Mouse (Mus musculus) intestine, embryonic 15.5 days (tissue): ENCODE results near the gene Stoml1. TPM values are rescaled to one million over a fixed set of nuclear protein-coding genes. Genes with fewer than 3 reads are reported as not detected.
A peak's percentile ranks its signal among the peaks of the same experiment; 100 is the strongest.
"Not testable (repeated sequence)": the region's sequence is repeated elsewhere in the genome, so short reads cannot be mapped to it uniquely, and the experiment has no call there.

Source experiments
- ATAC-seq: fragments of 200-750 bp; cut with Nextera tagmentation; 2 replicates; pipeline ENCODE4 v1.8.0; 2017; ENCODE audit warnings: moderate TSS enrichment, moderate library complexity
- H3K27ac ChIP-seq: fragments of 300-500 bp; sonication (generic); 2 replicates; pipeline ENCODE4 v1.5.1; 2015; ENCODE audit warnings: mild to moderate bottlenecking, inconsistent platforms
- H3K27me3 ChIP-seq: fragments of 300-500 bp; sonication (generic); replicated peaks from 2 replicates; pipeline ENCODE4 v1.6.1; 2015; ENCODE audit warnings: inconsistent platforms
- H3K36me3 ChIP-seq: fragments of 300-500 bp; sonication (generic); 2 replicates; pipeline ENCODE4 v1.6.1; 2015; ENCODE audit warnings: inconsistent platforms
- H3K4me1 ChIP-seq: fragments of 300-500 bp; sonication (generic); replicated peaks from 2 replicates; pipeline ENCODE4 v1.6.1; 2015; ENCODE audit warnings: inconsistent platforms
- H3K4me2 ChIP-seq: fragments of 300-500 bp; sonication (generic); replicated peaks from 2 replicates; pipeline ENCODE4 v1.6.1; 2015; ENCODE audit warnings: mild to moderate bottlenecking, inconsistent platforms
- H3K4me3 ChIP-seq: fragments of 300-500 bp; sonication (generic); replicated peaks from 2 replicates; pipeline ENCODE4 v1.5.1; 2015; ENCODE audit warnings: inconsistent platforms
- H3K9ac ChIP-seq: fragments of 300-500 bp; sonication (generic); 2 replicates; pipeline ENCODE4 v1.6.1; 2015; ENCODE audit warnings: inconsistent platforms
- H3K9me3 ChIP-seq: fragments of 300-500 bp; sonication (generic); 2 replicates; pipeline ENCODE4 v1.6.1; 2016; ENCODE audit warnings: inconsistent platforms
- WGBS: fragments of 180-500 bp; shearing (Covaris S2); methylation state at CpG from one replicate; pipeline ENCODE4 v1.1.7; 2015; 5-methylcytosine and 5-hydroxymethylcytosine counted together
- polyA plus RNA-seq: library from polyadenylated mRNA; unstranded; fragments of >200 nt; fragmentation: Nextera tagmentation; extraction: Ambion mirVana; gene quantifications from 2 replicates; pipeline ENCODE4 v1.2.1, GENCODE M21; 2015

The Stoml1 gene
- polyA plus RNA-seq, 1 experiment from 2014 or later, result 21.4 TPM

DNA sequence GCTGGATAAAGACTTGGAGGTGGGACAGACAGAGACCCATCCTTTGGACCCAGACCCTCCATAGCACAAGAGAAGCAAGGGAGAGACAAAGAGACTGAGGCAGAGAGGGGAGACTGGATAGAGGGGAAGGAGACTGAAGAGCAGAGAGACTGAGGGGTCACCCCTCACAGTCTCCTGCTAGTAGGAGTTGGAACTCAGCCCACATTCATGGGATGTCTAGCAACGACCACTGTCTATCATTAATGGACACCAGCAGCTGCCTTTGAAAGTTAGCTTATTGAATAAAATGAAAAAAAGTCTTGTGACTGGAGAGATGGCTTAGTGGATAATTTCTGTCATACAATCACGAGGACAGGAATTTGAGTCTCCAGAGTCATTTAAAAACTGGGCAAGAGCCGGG is 14.1 kb downstream of the Stoml1 start:
- H3K9ac ChIP-seq, result no peak overlapping the region
- no peak overlapping the region for H3K4me2 ChIP-seq
- 58% methylated on average over 3 of the region's 3 CpGs for WGBS
- H3K36me3 ChIP-seq, result 0 out of 2 replicates have a peak, but pooled peaks cover 5% of the 10 kb centered on the region
- H3K9me3 ChIP-seq, result no peaks in the 10 kb centered on the region
- ATAC-seq, result no peak
- no peak overlapping the region for H3K4me3 ChIP-seq
- H3K27ac ChIP-seq, result peak overlapping the region; percentile 3
- peaks cover 6% of the 10 kb centered on the region; the same call in 1 of the 2 replicates for H3K4me1 ChIP-seq
- no peaks in the 10 kb centered on the region for H3K27me3 ChIP-seq

DNA sequence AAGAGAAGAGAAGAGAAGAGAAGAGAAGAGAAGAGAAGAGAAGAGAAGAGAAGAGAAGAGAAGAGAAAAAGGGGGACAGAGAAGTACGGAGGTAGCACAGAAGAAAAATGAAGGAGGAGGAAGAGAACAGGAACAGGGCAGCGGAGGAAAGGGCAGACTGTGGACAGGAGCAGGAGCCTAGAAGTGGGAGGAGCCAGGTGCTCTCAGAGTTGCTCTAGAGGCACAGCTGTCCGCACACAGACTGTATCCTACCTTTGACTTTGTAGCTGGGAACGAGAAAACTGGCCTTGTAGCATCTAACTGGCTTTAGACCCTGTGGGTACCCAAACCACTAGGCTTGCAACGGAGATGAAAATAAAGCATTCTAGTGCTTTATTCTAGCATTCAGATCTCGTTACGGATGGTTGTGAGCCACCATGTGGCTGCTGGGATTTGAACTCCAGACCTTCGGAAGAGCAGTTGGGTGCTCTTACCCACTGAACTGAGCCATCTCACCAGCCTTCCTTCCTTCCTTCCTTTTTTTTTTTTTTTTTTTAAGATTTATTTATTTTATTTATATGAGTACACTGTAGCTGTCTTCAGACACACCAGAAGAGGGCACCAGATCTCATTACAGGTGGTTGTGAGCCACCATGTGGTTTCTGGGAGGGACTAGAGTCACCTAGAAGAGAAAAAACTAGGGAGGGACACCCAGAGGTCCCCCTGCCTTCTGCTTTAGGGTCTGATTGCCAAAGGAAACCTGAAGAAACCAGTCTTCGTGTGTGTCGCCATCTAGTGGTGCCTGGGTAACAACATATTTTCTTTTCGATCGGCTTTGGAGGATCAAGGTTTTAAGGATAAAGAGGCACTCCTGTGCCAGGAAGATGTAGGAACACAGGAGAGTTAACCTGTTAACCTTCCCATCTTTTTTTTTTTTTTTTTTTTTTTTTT is 15.7 kb downstream of the Stoml1 start:
- Histone ChIP-seq H3K9ac (no peak overlapping the region), H3K27ac (no peak overlapping the region), H3K4me2 (no peak overlapping the region), H3K4me3 (no peak overlapping the region), H3K27me3 (no peaks in the 10 kb centered on the region), H3K4me1 (peaks cover 6% of the 10 kb centered on the region; the same call in 1 of the 2 replicates), H3K9me3 (no peaks in the 10 kb centered on the region), H3K36me3 (no peaks in the 10 kb centered on the region)
- ATAC-seq, result no peak
- 53% methylated on average over 12 of the region's 12 CpGs for WGBS

DNA sequence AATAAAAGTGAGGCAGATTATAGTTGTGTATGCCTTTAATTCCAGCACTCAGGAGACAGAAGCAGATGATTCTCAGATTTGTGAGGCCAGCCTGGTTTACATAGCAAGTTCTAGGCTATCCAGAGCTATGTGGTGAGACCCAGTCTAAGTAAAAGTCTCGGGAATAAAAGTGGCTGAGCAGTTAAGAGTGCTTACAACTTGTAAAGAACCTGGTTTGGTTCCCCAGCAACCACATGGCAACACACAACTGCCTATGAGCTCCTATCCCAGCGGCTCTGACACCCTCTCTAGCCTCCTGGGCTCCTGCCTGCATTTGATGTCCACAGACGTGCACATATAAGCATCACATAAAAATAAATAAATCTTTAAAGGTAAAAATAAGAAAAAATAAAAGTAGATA is 17.1 kb downstream of the Stoml1 start:
- H3K4me1 ChIP-seq, result peaks cover 7% of the 10 kb centered on the region
- H3K36me3 ChIP-seq, result no peaks in the 10 kb centered on the region
- ATAC-seq, result no peak
- 53% methylated on average over 3 of the region's 3 CpGs for WGBS
- no peak overlapping the region for H3K4me2 ChIP-seq
- no peak overlapping the region for H3K9ac ChIP-seq
- no peak overlapping the region for H3K4me3 ChIP-seq
- no peaks in the 10 kb centered on the region for H3K27me3 ChIP-seq
- no peak overlapping the region for H3K27ac ChIP-seq
- H3K9me3 ChIP-seq, result no peaks in the 10 kb centered on the region

DNA sequence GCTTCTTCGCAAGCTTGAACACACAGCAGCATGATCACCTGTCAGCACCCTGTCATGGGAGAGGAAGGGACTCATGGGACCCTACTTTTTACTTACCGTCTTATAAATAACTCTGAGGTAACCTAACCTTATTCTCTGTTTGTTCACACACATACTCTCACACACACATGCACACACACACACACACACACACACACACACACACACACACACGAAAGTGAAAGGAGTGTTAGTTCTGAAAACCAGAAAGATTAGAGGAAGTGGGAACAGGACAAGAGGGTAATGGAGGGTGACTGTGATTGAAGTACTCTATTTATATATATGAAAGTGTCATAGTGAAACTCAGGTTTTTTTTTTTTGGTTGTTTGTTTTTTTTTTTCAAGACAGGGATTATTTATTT is 18.1 kb downstream of the Stoml1 start:
- no peak for ATAC-seq
- H3K4me3 ChIP-seq, result no peak overlapping the region
- H3K36me3 ChIP-seq, result no peaks in the 10 kb centered on the region
- H3K27ac ChIP-seq, result no peak overlapping the region
- no peak overlapping the region for H3K4me2 ChIP-seq
- no peak overlapping the region for H3K9ac ChIP-seq
- peaks cover 14% of the 10 kb centered on the region for H3K4me1 ChIP-seq
- no peaks in the 10 kb centered on the region for H3K9me3 ChIP-seq
- no peaks in the 10 kb centered on the region for H3K27me3 ChIP-seq
- 84% methylated on average over 3 of the region's 3 CpGs for WGBS

DNA sequence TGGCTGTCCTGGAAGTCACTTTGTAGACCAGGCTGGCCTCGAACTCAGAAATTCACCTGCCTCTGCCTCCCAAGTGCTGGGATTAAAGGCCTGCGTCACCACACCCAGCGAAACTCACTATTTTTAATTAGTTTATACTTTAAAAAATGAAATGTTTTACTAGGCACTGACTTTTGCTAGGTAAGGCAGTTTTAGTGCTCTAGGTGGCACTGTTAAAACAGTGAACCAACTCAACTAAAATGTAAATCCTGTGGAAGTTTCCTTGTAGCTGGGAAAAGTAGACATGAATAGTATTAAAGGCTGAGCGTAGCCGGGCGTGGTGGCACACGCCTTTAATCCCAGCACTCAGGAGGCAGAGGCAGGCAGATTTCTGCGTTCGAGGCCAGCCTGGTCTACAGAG is 18.6 kb downstream of the Stoml1 start:
- 92% methylated on average over 9 of the region's 9 CpGs for WGBS
- H3K4me3 ChIP-seq, result not testable (repeated sequence)

DNA sequence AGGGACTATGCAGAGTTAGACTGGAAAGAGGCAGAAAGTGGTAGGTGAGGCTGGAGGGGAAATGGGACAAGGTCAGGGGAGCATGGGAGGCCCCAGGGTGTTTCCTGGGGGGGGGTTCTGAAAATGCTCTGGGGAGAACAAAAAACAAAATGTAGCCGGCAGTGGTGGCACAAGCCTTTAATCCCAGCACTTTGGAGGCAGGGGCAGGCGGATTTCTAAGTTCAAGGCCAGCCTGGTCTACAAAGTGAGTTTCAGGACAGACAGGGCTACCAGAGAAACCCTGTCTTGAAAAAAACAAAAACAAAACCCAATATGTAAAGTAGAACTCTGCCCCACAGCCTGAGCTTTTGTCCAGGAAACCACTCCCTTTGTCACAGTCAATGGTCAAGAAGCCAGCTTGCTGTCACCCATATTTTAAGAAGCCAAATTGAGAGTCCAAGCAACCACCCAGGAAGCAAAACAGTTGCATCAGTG is 19.1 kb downstream of the Stoml1 start:
- H3K4me2 ChIP-seq, result no peak overlapping the region
- no peak overlapping the region for H3K4me3 ChIP-seq
- H3K27me3 ChIP-seq, result no peaks in the 10 kb centered on the region
- H3K4me1 ChIP-seq, result peaks cover 9% of the 10 kb centered on the region
- no peak overlapping the region for H3K9ac ChIP-seq
- WGBS, result 75% methylated on average over 2 of the region's 2 CpGs
- no peak overlapping the region for H3K27ac ChIP-seq
- H3K9me3 ChIP-seq, result no peaks in the 10 kb centered on the region
- no peaks in the 10 kb centered on the region for H3K36me3 ChIP-seq
- ATAC-seq, result no peak

More for the DNA sequence above, 18.6 kb downstream of the Stoml1 start:
- not testable (repeated sequence) for H3K9ac ChIP-seq, H3K27ac ChIP-seq, H3K9me3 ChIP-seq, ATAC-seq, H3K36me3 ChIP-seq, H3K27me3 ChIP-seq, H3K4me2 ChIP-seq
- peaks cover 11% of the 10 kb centered on the region for H3K4me1 ChIP-seq

DNA sequence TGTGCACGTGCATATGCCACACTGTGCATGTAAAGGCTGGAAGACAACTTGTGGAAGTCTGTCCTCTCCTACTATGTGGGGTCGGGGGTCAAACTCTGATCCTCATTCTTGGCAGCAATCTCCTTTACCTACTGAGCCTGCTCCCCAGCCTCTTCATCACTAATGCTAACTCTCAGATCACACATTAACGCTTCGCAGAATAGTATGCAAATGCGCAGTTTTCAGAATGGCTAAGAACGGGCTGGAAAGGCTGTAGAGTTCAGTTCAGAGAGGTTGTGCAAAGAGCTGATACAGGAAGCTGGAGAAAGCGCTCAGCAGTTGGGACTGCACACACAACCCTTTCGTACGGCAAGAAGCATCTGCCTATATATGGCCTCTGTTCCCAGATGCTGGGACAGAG is 19.9 kb downstream of the Stoml1 start:
- WGBS, result 77% methylated on average over 9 of the region's 9 CpGs
- Histone ChIP-seq H3K4me2 (no peak overlapping the region), H3K9ac (no peak overlapping the region), H3K27me3 (no peaks in the 10 kb centered on the region), H3K36me3 (no peaks in the 10 kb centered on the region), H3K9me3 (no peaks in the 10 kb centered on the region), H3K4me1 (peaks cover 9% of the 10 kb centered on the region), H3K4me3 (no peak overlapping the region), H3K27ac (no peak overlapping the region)
- ATAC-seq, result no peak

DNA sequence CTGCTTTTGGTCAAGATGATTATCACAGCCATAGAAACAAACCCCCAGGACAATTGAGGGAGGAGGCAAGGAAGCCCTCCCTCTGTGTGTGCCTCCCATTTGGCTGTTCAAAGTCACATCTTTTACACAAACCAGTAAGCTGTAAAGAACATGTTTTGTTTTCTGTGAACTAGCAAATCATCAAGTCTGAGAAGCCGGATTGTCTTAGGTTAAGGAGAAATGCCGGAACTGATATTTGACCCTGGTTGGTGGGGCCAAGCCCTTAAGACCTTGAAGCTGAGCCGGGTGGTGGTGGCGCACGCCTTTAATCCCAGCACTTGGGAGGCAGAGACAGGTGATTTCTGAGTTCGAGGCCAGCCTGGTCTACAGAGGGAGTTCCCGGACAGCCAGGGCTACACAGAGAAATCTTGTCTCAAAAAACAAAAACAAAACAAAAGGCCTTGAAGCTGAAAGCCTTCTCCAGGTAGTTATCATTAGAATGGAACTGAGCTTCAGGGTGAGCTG is 21.2 kb downstream of the Stoml1 start:
- no peak overlapping the region for H3K27ac ChIP-seq

DNA sequence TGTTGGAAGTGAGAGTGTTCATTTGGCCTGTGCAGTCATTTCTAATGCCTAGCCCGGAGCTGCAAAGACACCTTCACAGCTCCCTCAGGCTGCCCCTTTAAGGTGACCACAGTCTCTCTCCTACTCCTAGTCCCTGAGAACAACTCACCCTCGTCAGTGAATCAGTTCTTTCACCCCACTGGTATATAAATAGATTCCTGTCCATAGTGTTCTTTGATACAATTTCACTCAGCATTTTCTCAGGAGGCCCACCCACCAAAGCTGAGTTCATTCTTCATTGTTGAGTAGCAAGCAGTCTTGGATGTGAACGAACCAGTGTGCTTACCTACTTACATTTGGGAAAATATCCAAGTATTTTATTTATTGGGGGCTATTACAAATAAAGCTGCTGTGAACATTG is 21.7 kb downstream of the Stoml1 start:
- WGBS, result 48% methylated on average over 3 of the region's 3 CpGs
- Histone ChIP-seq H3K4me3 (no peak overlapping the region), H3K27me3 (no peaks in the 10 kb centered on the region), H3K9ac (no peak overlapping the region), H3K4me2 (no peak overlapping the region), H3K9me3 (no peaks in the 10 kb centered on the region), H3K27ac (no peak overlapping the region), H3K4me1 (peaks cover 9% of the 10 kb centered on the region), H3K36me3 (no peaks in the 10 kb centered on the region)
- no peak for ATAC-seq

More for the DNA sequence above, 21.2 kb downstream of the Stoml1 start:
- Histone ChIP-seq H3K36me3 (no peaks in the 10 kb centered on the region), H3K9ac (no peak overlapping the region), H3K4me1 (peaks cover 9% of the 10 kb centered on the region), H3K4me2 (no peak overlapping the region), H3K27me3 (no peaks in the 10 kb centered on the region), H3K4me3 (no peak overlapping the region), H3K9me3 (no peaks in the 10 kb centered on the region)
- ATAC-seq, result no peak
- WGBS, result 86% methylated on average over 7 of the region's 7 CpGs

DNA sequence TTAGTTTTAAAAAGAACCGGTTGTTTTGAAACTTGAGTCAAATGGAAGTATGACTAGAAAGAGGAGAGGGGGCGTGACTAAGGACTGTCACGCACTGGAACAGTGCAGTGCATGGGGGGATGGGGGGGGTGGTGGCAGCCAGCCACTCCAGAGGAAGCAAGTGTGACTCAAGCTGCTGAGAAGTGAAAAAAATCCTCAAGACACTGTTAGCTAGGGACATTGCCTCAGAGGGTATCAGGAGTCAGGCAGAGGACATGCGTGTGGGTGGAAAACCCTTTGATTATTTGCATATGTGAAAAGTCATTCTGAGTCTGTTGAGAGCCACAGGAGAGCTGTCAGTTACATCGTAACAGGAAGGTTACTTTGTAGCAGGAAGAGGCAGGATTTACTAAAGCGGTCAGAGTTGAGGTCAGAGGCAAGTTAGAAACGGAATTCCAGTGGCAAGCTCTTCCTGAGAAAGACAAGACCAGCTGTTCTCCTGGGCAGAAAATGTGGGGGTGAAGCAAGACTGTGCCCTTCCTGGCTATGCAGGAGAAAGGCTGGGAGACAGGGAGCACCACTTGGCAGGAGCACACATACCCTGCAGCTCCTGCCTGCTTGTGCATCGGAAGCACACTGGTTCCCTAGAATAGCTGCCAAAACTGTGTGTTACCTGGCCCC is 22.3 kb downstream of the Stoml1 start:
- peak; percentile 81 for ATAC-seq
- Histone ChIP-seq H3K9ac (no peak overlapping the region), H3K4me1 (peaks cover 9% of the 10 kb centered on the region), H3K4me2 (0 out of 2 replicates have a peak overlapping the region, but pooled peaks have one; percentile 2), H3K27me3 (no peaks in the 10 kb centered on the region), H3K4me3 (no peak overlapping the region), H3K27ac (peak overlapping the region; percentile 48), H3K9me3 (no peaks in the 10 kb centered on the region), H3K36me3 (no peaks in the 10 kb centered on the region)
- 30% methylated on average over 8 of the region's 8 CpGs for WGBS

DNA sequence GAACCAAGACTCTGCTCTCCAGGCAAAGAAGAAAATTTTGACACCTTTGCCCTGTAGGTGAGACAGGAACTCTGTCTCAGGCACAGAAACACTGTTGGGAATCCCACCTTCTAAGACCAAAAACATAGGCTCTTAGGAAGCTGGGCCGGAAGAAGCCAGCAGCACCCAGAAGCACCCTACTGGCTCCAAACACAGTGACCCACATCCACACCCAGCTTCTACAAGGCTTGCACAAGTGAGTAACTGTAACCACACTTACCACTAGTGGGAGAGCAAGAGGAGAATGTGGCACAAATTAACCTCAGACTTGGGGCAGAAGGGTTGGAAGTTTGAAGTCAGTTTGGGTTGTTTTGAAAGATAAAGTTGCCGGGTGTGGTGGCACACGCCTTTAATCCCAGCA is 22.8 kb downstream of the Stoml1 start:
- H3K9ac ChIP-seq, result no peak overlapping the region
- no peak for ATAC-seq
- H3K27me3 ChIP-seq, result no peaks in the 10 kb centered on the region
- no peaks in the 10 kb centered on the region for H3K9me3 ChIP-seq
- no peak overlapping the region for H3K4me3 ChIP-seq
- H3K27ac ChIP-seq, result peak overlapping the region; percentile 48
- WGBS, result 78% methylated on average over 3 of the region's 3 CpGs
- H3K36me3 ChIP-seq, result no peaks in the 10 kb centered on the region
- 0 out of 2 replicates have a peak overlapping the region, but pooled peaks have one; percentile 2 for H3K4me2 ChIP-seq
- H3K4me1 ChIP-seq, result peaks cover 13% of the 10 kb centered on the region

DNA sequence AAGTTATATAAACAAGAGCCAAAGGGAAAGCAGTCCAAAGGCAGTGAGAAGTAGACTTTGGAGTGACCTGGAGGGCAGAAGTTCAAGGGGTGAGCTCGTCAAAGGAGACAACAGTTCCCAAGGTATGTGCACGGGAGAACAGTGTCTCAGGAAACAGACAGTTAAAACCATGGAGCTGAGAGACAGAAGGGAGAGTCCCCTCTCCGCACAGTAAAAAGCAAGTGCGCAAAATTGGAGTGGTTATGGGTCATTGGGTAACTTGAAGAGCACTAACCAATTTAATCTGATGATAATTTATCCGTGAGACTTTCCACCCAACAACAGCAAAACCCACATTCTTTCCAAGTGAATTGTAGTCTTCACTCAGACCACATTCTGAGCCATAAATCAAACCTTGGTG is 23.4 kb downstream of the Stoml1 start:
- H3K36me3 ChIP-seq, result no peaks in the 10 kb centered on the region
- H3K4me1 ChIP-seq, result peaks cover 13% of the 10 kb centered on the region
- no peak overlapping the region for H3K27ac ChIP-seq
- H3K4me3 ChIP-seq, result no peak overlapping the region
- no peaks in the 10 kb centered on the region for H3K27me3 ChIP-seq
- WGBS, result 65% methylated on average over 5 of the region's 5 CpGs
- H3K4me2 ChIP-seq, result no peak overlapping the region
- no peak for ATAC-seq
- H3K9ac ChIP-seq, result no peak overlapping the region
- no peaks in the 10 kb centered on the region for H3K9me3 ChIP-seq
